Mouse (Mus musculus) retina, adult 2 months (tissue): ENCODE results near the gene Syne1.

Source experiments
- DNase-seq: peaks from one replicate; pipeline ENCODE4 v3.0.0-alpha.2; 2012; ENCODE audit warnings: low read depth, low spot score

Syne1 gene

DNA sequence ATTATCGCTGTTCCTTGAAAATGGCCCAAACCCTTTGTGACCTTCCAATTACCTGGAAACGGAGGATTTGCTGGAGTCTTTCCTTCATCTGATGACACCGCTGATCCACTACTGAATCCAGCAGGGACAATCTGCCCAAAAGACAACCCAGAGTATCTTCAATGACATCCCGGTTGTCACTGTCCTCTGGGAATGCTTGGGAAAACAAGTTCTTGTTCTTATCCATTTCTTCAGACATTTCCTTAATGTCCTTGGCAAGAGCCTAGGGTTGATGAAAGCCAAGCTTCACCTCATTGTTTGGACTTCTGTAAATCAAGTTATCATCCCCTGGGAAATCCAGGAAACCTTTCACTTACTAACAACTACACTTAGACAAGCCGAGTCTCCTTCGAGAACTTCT, 398.2 kb downstream of the Syne1 start:
- DNase-seq, result no peak

DNA sequence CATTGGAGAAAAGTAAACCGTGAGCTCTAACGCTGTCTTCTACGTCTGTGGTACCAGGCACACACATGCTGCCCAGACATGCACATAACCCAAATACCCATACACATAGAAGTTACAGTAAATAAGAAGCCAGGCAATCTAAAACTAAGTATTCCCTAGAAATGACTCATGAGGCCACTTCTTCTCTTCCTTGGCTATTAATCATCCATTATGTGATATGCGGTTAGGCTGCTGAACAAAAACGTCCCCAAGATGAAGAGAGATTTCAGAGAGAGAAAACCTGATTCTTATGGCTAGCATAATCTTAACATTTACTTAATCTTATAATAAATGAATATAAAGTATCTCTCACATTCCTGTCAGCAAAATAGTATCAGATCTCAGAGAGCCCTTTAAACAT, 409.8 kb downstream of the Syne1 start:
- no peak for DNase-seq

DNA sequence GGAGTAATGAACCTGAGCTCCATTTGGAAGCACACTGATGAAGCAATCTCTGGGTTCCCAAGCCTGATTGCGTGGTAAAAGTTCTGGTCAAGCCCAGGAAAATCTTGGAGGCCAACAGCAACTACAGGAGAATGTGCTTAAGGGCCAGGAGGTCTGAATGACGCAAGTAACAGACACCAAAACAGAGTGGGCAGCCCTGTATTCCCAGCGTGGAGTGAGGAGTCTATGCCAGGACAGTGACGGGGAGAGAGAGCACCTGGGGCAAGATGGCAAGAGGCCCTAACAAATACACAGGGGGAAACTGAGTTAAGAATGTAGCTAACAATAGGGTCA, 411.4 kb downstream of the Syne1 start:
- DNase-seq, result no peak

- no peak for DNase-seq
Observed at GRCm38 (mm10) chr10:5139246-5139931, 411.9 kb downstream of the Syne1 start.

- no peak for DNase-seq
Observed at GRCm38 (mm10) chr10:5132050-5132449, 419.2 kb downstream of the Syne1 start.

DNA sequence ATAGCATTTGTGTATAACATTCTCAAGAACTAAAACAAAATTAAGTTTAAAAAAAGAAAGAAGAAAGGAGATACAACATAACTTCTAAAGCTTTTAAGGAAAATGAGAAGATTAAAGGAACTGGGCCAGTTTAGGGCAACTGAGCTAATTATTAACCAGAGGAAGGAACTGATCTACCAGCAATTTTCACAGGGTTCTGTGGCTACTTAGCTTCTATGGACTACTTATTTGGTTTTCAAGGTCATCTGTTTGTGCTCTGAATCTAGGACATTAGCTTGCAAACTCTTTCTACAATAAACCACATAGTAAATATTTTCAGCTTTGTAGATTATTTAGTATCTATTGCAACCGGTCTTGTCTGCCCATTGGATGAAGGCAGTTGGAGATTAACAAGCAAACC, 420.8 kb downstream of the Syne1 start:
- no peak for DNase-seq

GRCm38 (mm10) chr10:5124757-5125156, 426.5 kb downstream of the Syne1 start:
- DNase-seq, result no peak

DNA sequence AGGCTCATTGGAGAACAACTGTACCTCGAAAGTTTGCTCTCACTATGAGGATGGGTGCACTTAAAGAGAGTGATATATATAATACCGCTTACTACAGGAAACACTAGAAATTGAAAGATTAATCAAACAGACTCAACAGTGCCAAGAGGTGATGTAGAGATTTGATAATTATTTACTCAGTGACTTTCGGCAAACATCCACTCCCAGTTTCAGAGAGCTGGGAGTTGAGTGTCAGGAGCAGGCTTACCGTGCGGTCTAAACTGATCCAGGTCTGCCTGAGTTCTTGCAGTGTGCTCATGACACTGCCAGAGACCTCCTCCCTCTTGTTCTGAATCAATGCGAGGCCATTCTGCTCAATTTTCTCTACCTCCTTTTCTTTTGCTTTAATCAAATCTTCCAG, 434.6 kb downstream of the Syne1 start:
- no peak for DNase-seq

DNA sequence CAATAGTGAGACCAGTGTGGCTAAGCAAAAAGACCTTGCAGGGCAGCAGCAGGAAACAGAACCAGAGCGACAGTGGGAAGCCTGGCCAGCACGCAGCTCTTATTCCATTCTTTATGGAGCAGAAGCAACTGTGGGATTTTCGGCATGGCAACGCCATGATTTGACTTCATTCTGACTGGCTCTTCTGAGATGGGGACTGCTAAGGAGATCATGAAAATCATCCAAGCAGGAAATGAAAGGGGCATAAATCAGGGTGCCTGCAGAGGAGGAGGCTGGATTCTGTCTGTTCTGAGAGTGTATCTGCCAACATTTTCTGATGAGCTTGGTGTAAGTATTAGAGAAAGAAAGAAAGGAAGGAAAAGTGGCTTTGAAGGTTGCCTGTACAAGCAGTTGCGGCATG, 435.1 kb downstream of the Syne1 start:
- no peak for DNase-seq

DNA sequence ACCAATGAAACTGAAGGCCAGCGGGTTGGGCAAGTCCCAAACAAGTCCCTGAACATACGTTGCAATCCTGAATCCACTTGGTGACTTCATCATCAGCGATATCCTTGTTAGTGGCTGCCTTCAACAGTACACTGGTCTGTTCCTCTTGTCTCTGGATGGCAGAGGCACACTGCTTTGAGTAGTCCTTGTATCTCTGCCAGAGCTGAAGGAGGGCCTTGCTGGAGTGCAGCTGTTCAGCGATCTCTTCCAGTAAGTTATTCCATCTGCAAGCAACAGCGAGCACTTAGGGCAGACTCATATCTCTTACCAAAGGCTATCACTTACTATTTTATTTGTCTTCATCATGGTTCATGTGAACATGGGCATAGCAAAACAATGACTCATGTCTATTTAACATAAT, 440.5 kb downstream of the Syne1 start:
- no peak for DNase-seq

- DNase-seq, result no peak
Observed at GRCm38 (mm10) chr10:5097754-5098137, 453.5 kb downstream of the Syne1 start.

DNA sequence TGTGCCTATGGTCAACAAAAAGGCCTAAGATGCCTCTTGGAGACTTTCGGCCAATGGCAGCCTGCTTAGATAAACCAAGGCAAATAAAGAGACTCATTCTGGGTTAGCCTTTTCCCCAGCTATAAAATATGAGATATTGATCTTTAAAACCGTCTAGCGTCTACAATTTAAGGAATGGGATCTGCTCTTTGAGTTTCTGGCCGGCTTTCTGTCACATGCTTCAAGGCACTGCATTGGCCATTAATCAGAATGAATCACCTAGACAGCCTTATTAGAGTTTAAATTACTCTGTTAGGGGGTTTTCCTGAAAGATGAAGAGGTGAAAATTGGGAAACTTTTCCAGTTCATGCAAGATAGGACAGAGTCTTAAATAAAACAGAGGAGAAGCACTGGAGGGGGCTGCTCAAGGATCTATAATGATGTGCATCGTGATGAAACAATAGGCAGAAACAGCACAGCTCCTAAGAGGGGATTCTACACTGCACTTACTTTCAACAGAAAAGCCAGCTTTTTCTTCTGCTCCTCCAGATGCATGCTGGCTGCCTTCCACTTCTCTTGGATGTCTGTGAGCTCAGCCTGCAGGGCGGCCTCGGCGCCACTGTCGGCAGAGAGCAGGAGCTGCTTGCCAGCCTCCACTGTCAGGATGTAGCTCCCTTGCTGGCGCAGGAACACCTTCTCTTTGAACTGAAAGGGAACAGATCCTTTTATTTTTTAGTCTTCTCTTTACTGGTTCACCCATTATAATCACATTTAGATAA, 454.1 kb downstream of the Syne1 start:
- no peak for DNase-seq

DNA sequence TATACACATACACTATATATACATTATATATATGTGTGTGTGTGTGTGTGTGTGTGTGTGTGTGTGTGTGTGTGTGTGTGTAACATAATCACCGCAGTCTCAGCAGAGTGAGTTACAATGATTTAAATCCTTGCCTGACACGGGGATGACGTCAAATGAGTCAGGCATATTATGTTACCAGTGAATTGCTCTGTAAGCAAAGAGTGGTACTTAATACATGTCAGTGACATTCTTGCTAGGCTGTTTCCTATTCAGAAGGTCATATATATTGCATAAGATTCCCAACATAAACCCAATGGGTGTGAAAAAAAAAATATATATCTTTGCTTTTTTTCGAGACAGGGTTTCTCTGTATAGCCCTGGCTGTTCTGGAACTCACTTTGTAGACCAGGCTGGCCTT, 462.1 kb downstream of the Syne1 start:
- DNase-seq, result no peak

DNA sequence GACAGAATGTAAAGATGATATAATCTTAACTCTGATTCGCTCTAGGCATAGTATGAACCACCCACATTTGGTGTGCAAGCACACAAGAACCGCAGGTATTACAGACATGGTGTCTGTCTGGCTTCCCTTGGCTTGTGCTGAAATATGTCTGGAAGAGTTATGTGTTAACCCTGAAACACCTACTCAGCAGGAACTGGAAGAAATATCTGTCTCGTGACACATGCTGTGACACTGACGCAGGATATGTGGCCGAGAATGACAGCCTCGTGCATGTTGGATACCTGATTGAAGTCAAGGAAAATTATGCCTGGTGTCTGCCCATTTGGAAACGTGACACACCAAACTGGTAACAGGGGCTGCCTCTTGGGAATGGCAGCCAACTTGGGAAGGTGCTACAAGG, 463.9 kb downstream of the Syne1 start:
- no peak for DNase-seq

DNA sequence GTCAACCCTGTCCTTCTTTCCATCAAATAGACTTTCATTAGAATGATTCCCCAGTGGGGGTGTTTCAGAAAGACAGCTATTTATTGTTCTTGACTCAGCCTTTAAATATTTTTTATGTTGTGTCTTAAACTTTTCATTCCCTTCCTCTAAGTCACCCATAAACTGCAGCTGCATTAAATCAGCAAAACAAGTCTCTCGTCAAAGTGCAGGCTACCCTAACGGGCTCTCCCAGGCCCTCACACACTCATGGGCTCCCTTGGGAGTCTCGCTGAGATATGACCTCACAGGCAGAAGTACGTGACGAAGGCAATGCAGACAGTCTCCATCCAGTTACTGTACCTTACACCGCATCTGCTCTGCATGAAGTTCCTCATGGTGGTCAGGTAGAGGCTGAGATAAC, 465.0 kb downstream of the Syne1 start:
- DNase-seq, result no peak

GRCm38 (mm10) chr10:5085792-5086191, 465.5 kb downstream of the Syne1 start:
- no peak for DNase-seq

DNA sequence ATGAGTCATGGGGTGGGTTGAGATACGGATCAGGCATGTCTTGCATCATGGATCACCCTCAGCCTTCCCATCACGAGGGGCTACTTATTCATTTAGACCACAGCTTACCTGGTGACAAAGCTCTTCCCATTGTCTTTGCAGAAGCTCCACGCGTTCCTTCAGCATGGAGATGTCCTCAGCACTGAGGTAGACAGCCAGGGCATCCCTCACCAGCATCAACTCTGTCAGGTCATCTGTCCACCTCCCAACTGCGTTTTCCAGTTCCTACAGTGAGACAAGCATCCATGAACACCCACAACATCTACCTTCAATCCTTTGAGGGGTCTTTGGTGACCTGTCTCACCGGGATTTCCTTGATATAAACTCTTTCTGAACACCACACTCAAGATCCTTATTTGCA, 467.6 kb downstream of the Syne1 start:
- DNase-seq, result no peak

- no peak for DNase-seq
Observed at GRCm38 (mm10) chr10:5079945-5080468, 471.3 kb downstream of the Syne1 start.

GRCm38 (mm10) chr10:5075724-5076123, 475.6 kb downstream of the Syne1 start:
- DNase-seq, result no peak

GRCm38 (mm10) chr10:5072054-5072453, 479.2 kb downstream of the Syne1 start:
- no peak for DNase-seq

GRCm38 (mm10) chr10:5070941-5071231, 480.4 kb downstream of the Syne1 start:
- DNase-seq, result no peak

DNA sequence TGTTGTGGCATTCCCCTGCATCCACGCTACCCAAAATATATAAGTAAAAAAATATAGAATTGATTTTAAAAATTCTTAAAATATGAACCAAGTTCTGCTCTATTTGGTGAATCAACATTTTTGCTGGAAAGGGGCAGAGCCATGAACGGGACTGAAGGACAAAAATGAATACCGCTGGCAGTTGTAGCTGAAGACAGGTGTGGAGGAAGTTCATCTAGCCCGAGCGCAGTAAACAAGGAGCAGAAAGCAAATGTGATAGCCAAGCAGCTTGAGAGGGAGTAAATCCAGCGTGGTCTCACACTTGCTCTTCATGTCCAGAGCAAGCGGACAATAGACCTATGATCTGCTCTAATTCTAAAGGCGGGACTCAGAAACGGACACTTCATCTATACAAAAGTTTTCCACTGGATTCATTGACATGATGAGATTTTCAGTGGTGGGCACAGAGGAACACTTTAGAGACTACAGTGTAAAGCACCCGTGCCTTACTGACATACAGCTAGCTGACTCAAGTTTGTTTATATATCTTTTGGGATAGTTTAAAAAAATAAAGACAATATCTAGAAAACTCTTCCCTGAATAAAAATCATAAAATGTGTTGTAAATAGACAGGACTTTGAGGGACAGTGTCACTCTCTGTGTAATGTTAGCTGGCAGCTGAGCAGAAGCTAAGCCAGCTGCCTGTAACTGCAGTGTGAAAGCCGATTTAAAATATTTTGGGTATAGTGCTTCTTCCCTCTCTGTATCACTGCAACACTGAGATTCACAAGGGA, 480.9 kb downstream of the Syne1 start:
- no peak for DNase-seq
